Mouse (Mus musculus) spleen, adult 2 months (tissue): ENCODE measurements around the gene Cltc.

Experiments used
- CTCF ChIP-seq: fragments of 200-500 bp; IDR thresholded peaks from 2 replicates; pipeline ENCODE4 v1.5.1; 2011; ENCODE audit warnings: mild to moderate bottlenecking, inconsistent platforms; ENCODE audit not compliant: insufficient read depth, insufficient read length, insufficient replicate concordance; ENCODE audit errors: extremely low read depth
- POLR2A ChIP-seq: fragments of 200-500 bp; IDR thresholded peaks from 2 replicates; pipeline ENCODE4 v1.6.1; 2011; ENCODE audit warnings: low read depth, low read length, inconsistent platforms

DNA sequence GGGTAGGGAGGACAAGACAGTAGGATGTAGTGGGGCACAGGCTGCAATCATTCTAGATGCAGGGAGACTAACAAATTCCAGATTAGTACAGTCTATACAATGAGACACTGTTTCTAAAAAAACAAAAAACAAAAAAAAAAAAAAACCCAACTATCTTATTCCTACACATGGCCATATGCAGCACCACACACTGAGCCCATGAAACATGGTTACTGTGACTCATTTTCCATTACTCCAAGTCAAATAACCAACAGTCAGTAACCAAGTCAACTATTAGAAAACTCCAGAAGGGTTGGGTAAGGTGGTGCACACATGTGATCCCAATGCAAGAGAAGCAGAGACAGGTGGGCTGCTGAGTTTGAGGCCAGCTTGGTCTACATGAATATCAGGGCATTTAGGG lies 5.0 kb downstream of the Cltc start:
- TF ChIP-seq POLR2A = no peak
- no peak for TF ChIP-seq CTCF
